Mouse (Mus musculus) hindbrain, embryonic 15.5 days (tissue): Measurements from ENCODE around the gene Casz1. TPM values are rescaled to one million over a fixed set of nuclear protein-coding genes. Genes with fewer than 3 reads are reported as not detected.
A peak's percentile ranks its signal among the peaks of the same experiment; 100 is the strongest.

Experiments used
- ATAC-seq: fragments of 200-750 bp; cut with Nextera tagmentation; 2 replicates; pipeline ENCODE4 v1.8.0; 2017; ENCODE audit warnings: low read depth, moderate number of reproducible peaks, moderate TSS enrichment; ENCODE audit not compliant: low FRiP score
- H3K27ac ChIP-seq: fragments of 300-500 bp; sonication (generic); replicated peaks from 2 replicates; pipeline ENCODE4 v1.5.1; 2015; ENCODE audit warnings: mild to moderate bottlenecking, inconsistent platforms
- H3K27me3 ChIP-seq: fragments of 300-500 bp; sonication (generic); 2 replicates; pipeline ENCODE4 v1.6.1; 2015; ENCODE audit warnings: control low read depth, inconsistent platforms
- H3K36me3 ChIP-seq: fragments of 300-500 bp; sonication (generic); 2 replicates; pipeline ENCODE4 v1.6.1; 2015; ENCODE audit warnings: control low read depth, inconsistent platforms
- H3K4me1 ChIP-seq: fragments of 300-500 bp; sonication (generic); replicated peaks from 2 replicates; pipeline ENCODE4 v1.6.1; 2015; ENCODE audit warnings: control low read depth, inconsistent platforms
- H3K4me2 ChIP-seq: fragments of 300-500 bp; sonication (generic); 2 replicates; pipeline ENCODE4 v1.6.1; 2015; ENCODE audit warnings: moderate library complexity, mild to moderate bottlenecking, inconsistent platforms
- H3K4me3 ChIP-seq: fragments of 300-500 bp; sonication (generic); 2 replicates; pipeline ENCODE4 v1.5.1; 2015; ENCODE audit warnings: mild to moderate bottlenecking, inconsistent platforms
- H3K9ac ChIP-seq: fragments of 300-500 bp; sonication (generic); 2 replicates; pipeline ENCODE4 v1.6.1; 2015; ENCODE audit warnings: inconsistent platforms
- H3K9me3 ChIP-seq: fragments of 300-500 bp; sonication (generic); 2 replicates; pipeline ENCODE4 v1.6.1; 2016; ENCODE audit warnings: control low read depth, inconsistent platforms
- WGBS: fragments of 180-500 bp; shearing (Covaris S2); methylation state at CpG from one replicate; pipeline ENCODE4 v1.1.7; 2015; 5-methylcytosine and 5-hydroxymethylcytosine counted together
- polyA plus RNA-seq: library from polyadenylated mRNA; unstranded; fragments of >200 nt; fragmentation: Nextera tagmentation; extraction: Ambion mirVana; gene quantifications from 2 replicates; pipeline ENCODE4 v1.2.1, GENCODE M21; 2015

The Casz1 gene
- polyA plus RNA-seq, 1 experiment from 2014 or later: 4.6 TPM

DNA sequence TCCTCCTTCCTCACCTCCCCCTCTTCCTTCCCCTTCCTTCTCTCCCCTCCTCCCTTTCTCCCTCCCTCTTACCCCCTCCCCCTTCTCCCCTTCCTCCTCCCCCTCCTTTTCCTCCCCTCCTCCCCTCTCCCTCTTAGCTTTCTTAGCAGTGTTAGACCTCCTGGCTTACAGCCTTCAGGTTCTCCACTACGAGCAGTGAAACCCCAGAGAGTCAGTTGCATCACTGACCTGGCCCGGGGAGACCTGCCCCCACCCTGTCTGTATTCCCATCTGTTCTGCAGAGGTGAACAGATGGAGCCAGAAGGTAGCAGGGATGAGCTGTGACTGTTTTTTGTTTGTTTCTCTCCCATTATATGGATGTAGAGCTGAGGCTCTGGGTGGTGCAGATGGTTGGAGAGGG lies 49.9 kb downstream of the Casz1 start:
- peaks cover 36% of the 10 kb centered on the region for H3K27me3 ChIP-seq
- 16% methylated on average over 2 of the region's 2 CpGs for WGBS
- no peak for ATAC-seq

GRCm38 (mm10) chr4:148855527-148855926 lies 51.3 kb downstream of the Casz1 start:
- peaks cover 43% of the 10 kb centered on the region for H3K4me1 ChIP-seq
- H3K27me3 ChIP-seq: peaks cover 37% of the 10 kb centered on the region
- no peak overlapping the region for H3K27ac ChIP-seq
- WGBS: 82% methylated on average over 5 of the region's 5 CpGs
- no peak overlapping the region for H3K9ac ChIP-seq
- no peak for ATAC-seq
- H3K9me3 ChIP-seq: no peaks in the 10 kb centered on the region
- no peak overlapping the region for H3K4me2 ChIP-seq
- H3K36me3 ChIP-seq: no peaks in the 10 kb centered on the region
- H3K4me3 ChIP-seq: no peak overlapping the region

More for the DNA sequence above, 49.9 kb downstream of the Casz1 start:
- H3K4me2 ChIP-seq: no peak overlapping the region
- H3K9ac ChIP-seq: no peak overlapping the region
- H3K36me3 ChIP-seq: no peaks in the 10 kb centered on the region
- H3K4me3 ChIP-seq: no peak overlapping the region
- peaks cover 29% of the 10 kb centered on the region for H3K4me1 ChIP-seq
- no peak overlapping the region for H3K27ac ChIP-seq
- no peaks in the 10 kb centered on the region for H3K9me3 ChIP-seq

- no peak for ATAC-seq
- no peak overlapping the region for H3K4me3 ChIP-seq
- 67% methylated on average over 4 of the region's 4 CpGs for WGBS
- no peaks in the 10 kb centered on the region for H3K36me3 ChIP-seq
- no peak overlapping the region for H3K27ac ChIP-seq
- no peak overlapping the region for H3K4me2 ChIP-seq
- peaks cover 50% of the 10 kb centered on the region for H3K4me1 ChIP-seq
- no peak overlapping the region for H3K9ac ChIP-seq
- peaks cover 40% of the 10 kb centered on the region for H3K27me3 ChIP-seq
- no peaks in the 10 kb centered on the region for H3K9me3 ChIP-seq
These were observed 52.0 kb downstream of the Casz1 start for GRCm38 (mm10) chr4:148856216-148856615.

DNA sequence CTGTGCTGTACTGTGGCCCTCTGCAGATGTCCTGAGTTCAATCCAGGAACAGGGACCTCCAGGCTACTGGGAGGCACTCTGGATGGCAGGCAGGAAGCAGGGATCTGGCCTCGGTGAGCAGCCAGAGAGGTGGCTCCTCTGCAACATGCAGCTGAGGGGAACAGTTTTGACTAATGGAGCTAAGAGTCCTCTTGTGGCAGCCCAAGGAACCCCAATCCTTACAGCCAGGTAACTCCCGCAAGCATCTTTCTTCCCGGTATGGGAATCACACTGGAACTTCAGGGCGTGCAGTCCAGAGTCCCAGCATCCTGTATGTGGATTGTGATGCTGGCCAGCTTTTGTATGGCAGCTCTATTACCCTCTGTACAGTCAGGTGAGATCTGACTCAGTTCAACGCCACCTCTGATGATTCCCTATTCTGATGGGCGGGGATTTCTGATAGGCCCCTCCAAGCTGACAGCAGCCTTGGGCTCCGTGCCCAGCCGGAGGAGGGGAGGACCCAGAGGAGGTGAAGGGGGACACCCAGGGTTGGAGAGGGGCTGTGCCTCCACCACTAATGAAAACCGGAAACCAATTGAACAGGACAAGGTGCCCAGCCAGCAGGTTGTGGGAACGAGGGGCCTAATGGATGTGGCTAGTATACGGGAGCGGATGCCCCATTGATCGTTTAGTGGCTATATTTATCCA lies 53.3 kb downstream of the Casz1 start:
- H3K4me2 ChIP-seq: no peak overlapping the region
- peaks cover 47% of the 10 kb centered on the region for H3K27me3 ChIP-seq
- H3K9me3 ChIP-seq: no peaks in the 10 kb centered on the region
- H3K27ac ChIP-seq: no peak overlapping the region
- no peak overlapping the region for H3K9ac ChIP-seq
- no peaks in the 10 kb centered on the region for H3K36me3 ChIP-seq
- H3K4me1 ChIP-seq: peaks cover 47% of the 10 kb centered on the region
- H3K4me3 ChIP-seq: no peak overlapping the region
- 58% methylated on average over 13 of the region's 13 CpGs for WGBS
- ATAC-seq: no peak

DNA sequence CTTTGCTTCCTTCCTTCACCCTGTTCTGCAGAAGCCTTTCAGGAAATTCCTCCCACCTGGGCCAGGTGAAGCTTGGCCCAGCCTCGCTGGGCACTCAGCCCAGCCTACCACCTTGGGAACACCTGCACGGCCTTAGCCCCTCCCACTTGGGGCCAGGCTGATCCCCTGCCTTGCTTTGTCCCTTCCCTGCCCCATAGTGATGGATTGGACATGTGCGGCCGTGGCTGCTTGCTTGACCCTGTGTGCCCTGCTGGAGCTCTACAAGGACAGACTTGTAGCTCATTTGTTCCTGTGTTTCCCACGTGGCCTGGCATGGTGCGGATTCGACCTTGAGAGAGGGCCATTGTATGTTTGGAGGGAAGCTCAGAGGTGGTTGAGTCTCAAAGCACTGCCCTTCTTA lies 54.0 kb downstream of the Casz1 start:
- Histone ChIP-seq H3K4me1 (peaks cover 47% of the 10 kb centered on the region), H3K4me3 (no peak overlapping the region), H3K27ac (no peak overlapping the region), H3K9me3 (no peaks in the 10 kb centered on the region), H3K9ac (no peak overlapping the region), H3K36me3 (no peaks in the 10 kb centered on the region), H3K27me3 (peaks cover 46% of the 10 kb centered on the region), H3K4me2 (no peak overlapping the region)
- no peak for ATAC-seq
- WGBS: 36% methylated on average over 7 of the region's 7 CpGs

- no peaks in the 10 kb centered on the region for H3K9me3 ChIP-seq
- H3K9ac ChIP-seq: no peak overlapping the region
- H3K27ac ChIP-seq: peak overlapping the region; percentile 12; the same call in 1 of the 2 replicates
- ATAC-seq: no peak; the same call in 1 of the 2 replicates
- H3K4me3 ChIP-seq: peak overlapping the region; percentile 11; the same call in 1 of the 2 replicates
- 32% methylated on average over 7 of the region's 7 CpGs for WGBS
- peak overlapping the region; percentile 50 for H3K4me2 ChIP-seq
- peaks cover 47% of the 10 kb centered on the region for H3K4me1 ChIP-seq
- peaks cover 47% of the 10 kb centered on the region for H3K27me3 ChIP-seq
- H3K36me3 ChIP-seq: no peaks in the 10 kb centered on the region
These were observed 55.2 kb downstream of the Casz1 start for GRCm38 (mm10) chr4:148859415-148859814.

DNA sequence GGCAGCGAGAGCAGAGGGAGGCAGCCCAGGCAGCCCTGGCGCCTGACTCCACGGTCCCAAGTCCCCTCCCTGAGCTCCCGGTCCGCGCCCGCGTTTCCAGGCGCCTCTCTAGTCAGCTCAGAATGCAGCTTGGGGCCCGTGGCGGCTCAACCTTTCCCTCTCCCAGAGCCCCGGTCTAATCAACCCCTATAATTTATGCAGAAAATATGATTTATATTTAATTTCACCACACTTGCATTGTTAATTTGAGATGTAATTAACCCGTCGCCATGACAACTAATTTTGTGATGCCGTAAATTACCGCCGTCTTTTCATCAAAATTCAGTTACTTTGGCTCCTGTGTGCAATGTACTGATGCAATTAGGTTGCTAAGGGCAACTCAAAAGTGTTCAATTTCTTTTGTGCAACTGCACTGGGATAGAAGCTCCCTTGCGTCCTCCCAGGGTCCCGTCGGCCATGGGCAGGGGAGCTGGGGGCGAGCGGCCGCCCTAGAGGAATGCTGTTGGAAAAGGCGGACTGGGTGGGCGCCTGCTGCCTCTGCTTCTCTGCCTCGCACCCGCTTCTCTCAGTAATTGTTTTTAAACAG lies 55.8 kb downstream of the Casz1 start:
- no peak overlapping the region for H3K9ac ChIP-seq
- under 1% methylated on average over 27 of the region's 27 CpGs for WGBS
- H3K27me3 ChIP-seq: peaks cover 51% of the 10 kb centered on the region
- peak; percentile 62 for ATAC-seq
- H3K4me1 ChIP-seq: peaks cover 47% of the 10 kb centered on the region
- H3K9me3 ChIP-seq: no peaks in the 10 kb centered on the region
- peak overlapping the region; percentile 11 for H3K4me3 ChIP-seq
- peak overlapping the region; percentile 50 for H3K4me2 ChIP-seq
- peak overlapping the region; percentile 52 for H3K27ac ChIP-seq
- H3K36me3 ChIP-seq: no peaks in the 10 kb centered on the region

DNA sequence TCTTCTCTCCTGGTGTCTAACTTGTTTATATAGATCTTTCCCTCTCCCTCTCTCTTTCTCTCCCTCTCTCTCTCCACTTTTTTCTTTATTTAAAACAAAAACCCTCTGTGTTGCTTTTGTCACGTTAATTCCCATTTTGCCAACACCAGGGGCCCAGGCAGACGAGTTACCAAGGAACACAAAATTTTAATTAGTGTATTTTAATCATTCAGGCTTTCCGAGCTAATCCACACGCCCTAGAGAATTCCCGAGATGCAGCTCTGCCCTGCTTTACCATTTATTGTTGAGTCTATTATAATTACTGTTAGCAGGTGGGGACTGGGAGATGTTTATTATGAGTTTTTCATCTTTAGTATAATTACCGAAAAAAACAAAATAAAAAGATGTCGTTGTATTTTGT lies 56.4 kb downstream of the Casz1 start:
- H3K9me3 ChIP-seq: no peaks in the 10 kb centered on the region
- no peak for ATAC-seq
- H3K27ac ChIP-seq: peak overlapping the region; percentile 52; the same call in 1 of the 2 replicates
- peaks cover 47% of the 10 kb centered on the region for H3K4me1 ChIP-seq
- peaks cover 49% of the 10 kb centered on the region for H3K27me3 ChIP-seq
- H3K9ac ChIP-seq: no peak overlapping the region
- H3K4me2 ChIP-seq: peak overlapping the region; percentile 50
- 17% methylated on average over 7 of the region's 7 CpGs for WGBS
- H3K36me3 ChIP-seq: no peaks in the 10 kb centered on the region
- peak overlapping the region; percentile 11; the same call in 1 of the 2 replicates for H3K4me3 ChIP-seq

GRCm38 (mm10) chr4:148866812-148867470 lies 62.7 kb downstream of the Casz1 start:
- Histone ChIP-seq H3K27ac (peak overlapping the region; percentile 8; the same call in 1 of the 2 replicates), H3K9me3 (no peaks in the 10 kb centered on the region), H3K4me3 (no peak overlapping the region), H3K4me2 (no peak overlapping the region), H3K36me3 (no peaks in the 10 kb centered on the region), H3K27me3 (peaks cover 36% of the 10 kb centered on the region), H3K9ac (no peak overlapping the region), H3K4me1 (peaks cover 40% of the 10 kb centered on the region)
- 1% methylated on average over 12 of the region's 12 CpGs for WGBS
- no peak for ATAC-seq

GRCm38 (mm10) chr4:148867721-148868397 lies 63.6 kb downstream of the Casz1 start:
- 46% methylated on average over 11 of the region's 11 CpGs for WGBS
- Histone ChIP-seq H3K9ac (no peak overlapping the region), H3K4me1 (peaks cover 47% of the 10 kb centered on the region), H3K9me3 (no peaks in the 10 kb centered on the region), H3K27me3 (peaks cover 38% of the 10 kb centered on the region), H3K36me3 (no peaks in the 10 kb centered on the region), H3K4me3 (no peak overlapping the region), H3K27ac (no peak overlapping the region), H3K4me2 (no peak overlapping the region)
- peak; percentile 80 for ATAC-seq

GRCm38 (mm10) chr4:148869566-148869965 lies 65.3 kb downstream of the Casz1 start:
- 70% methylated on average over 7 of the region's 7 CpGs for WGBS
- Histone ChIP-seq H3K27ac (no peak overlapping the region), H3K36me3 (no peaks in the 10 kb centered on the region), H3K4me2 (no peak overlapping the region), H3K4me1 (peaks cover 47% of the 10 kb centered on the region), H3K9me3 (no peaks in the 10 kb centered on the region), H3K9ac (no peak overlapping the region), H3K4me3 (no peak overlapping the region), H3K27me3 (peaks cover 51% of the 10 kb centered on the region)
- no peak for ATAC-seq

DNA sequence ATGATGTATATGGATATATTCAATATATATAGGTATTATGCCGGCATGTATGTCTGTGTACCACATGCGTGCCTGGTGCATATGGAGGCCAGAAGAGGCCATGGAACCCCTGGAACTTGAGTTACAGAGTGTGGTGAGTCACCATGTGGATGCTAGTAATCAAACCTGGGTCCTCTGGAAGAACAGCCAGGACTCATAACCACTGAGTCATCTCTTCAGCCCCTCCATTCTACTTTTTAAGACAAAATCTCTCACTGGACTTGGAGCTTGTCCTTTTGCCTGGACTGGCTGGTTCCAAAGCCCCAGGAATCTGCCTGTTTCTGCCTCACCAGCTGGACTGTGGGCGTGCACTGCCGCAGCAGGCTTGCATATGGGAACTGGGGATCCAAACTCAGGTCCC lies 66.3 kb downstream of the Casz1 start:
- ATAC-seq: no peak
- H3K4me2 ChIP-seq: no peak overlapping the region
- H3K4me1 ChIP-seq: peaks cover 47% of the 10 kb centered on the region
- no peak overlapping the region for H3K9ac ChIP-seq
- 88% methylated on average over 4 of the region's 4 CpGs for WGBS
- no peak overlapping the region for H3K4me3 ChIP-seq
- no peak overlapping the region for H3K27ac ChIP-seq
- no peaks in the 10 kb centered on the region for H3K36me3 ChIP-seq
- H3K9me3 ChIP-seq: no peaks in the 10 kb centered on the region
- H3K27me3 ChIP-seq: peaks cover 56% of the 10 kb centered on the region
